Mouse (Mus musculus) 3T3-L1 (cell line): Measurements from ENCODE around the gene Spast.
A peak's percentile ranks its signal among the peaks of the same experiment; 100 is the strongest.
"Not testable (repeated sequence)": the region's sequence is repeated elsewhere in the genome, so short reads cannot be mapped to it uniquely, and the experiment has no call there.

Source experiments
- DNase-seq: peaks from one replicate; pipeline ENCODE4 v3.0.0-alpha.2; 2015; ENCODE audit warnings: low read depth, low spot score

The Spast gene

DNA sequence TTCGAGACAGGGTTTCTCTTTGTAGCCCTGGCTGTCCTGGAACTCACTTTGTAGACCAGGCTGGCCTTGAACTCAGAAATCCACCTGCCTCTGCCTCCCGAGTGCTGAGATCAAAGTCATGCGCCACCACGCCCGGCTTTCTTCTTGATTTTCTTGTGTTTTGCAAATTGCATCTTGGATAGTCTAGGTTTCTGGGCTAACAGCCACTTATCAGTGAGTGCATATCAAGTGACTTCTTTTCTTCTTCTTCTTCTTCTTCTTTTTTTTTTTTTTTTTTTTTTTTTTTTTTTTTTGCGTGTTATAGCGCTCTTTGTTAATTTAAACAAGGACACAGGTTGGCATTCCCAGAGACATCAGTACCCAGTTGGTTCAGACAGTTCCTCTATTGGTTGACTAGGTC lies 11.6 kb upstream of the Spast start:
- not testable (repeated sequence) for DNase-seq

DNA sequence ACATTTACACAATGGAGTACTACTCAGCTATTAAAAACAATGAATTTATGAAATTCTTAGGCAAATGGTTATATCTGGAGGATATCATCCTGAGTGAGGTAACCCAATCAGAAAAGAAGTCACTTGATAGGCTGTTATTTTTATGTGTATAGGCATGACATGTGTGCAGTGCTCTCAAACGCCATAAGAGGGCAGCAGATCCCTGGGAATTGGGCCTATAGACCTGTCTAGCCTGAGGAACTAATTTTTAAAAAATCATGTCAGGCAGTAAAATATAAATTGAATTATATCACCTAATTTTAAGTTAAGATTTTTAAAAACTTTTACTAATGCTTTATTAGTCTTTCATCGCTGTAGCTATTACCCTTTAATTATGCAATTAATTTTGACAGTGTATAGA lies 10.6 kb upstream of the Spast start:
- peak; percentile 82 for DNase-seq

DNA sequence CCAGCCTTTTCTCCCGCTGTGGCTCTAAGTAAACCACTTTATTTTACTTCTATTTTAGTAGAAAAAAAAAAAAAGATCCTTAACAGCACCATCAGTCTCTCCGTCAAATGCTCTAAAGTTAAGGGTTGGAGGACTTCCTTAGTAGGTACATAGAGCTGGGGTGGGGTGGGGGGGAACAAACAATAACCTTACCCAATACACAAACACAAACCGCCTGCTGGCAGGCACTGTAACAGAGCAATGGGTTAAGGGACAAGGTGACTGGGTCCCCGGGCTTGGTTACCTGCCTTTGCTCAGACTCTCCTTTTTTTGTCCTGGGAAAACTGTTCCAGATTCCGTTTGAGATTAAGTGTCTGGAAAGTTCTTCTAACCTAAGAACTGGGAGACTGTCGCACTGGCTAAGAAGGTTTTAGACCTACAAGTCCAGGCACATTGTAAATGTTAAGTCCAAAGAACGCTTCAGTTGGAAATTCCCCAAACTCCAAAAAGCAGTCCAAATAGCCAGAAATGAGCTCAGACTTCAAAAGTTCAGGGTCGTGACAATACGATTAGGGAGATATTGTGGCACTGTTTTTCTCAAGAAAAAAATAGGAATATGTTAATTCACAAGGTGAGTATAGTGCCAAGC lies 7.6 kb upstream of the Spast start:
- DNase-seq, result no peak

DNA sequence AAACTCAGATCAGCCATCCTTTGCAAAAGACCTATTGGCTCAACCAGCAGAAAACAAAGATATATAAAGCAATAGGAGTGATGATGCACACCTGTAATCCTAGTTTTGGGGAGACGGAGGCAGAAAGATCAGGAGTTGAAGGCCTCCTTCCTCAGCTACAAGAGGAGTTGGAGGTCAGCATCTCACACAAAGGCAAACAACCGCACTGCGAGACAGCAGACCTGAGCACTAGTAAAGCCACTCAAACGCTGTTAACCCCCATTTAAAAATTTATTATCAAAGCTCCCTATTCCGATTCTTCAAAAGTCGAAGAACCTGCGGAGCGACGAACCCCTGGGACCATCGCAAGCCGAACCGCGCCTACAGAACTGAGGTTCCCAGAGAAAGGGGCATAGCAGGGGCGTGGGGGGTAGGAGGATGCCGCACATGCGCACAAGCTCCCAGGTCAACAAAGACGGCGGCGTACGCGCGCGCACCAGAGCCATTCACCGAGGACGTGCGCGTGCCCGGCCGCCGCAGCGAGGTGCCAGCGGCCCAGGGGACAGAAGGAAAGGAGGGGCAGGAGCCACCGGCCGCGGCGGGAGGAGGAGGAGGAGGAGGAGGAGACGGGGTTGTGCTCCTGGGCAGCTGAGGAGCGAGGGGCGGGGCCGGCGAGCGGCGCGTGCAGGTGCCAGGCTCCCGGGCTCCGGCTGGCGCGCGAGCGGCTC lies 409 bp upstream of the Spast start:
- peak; percentile 94 for DNase-seq

DNA sequence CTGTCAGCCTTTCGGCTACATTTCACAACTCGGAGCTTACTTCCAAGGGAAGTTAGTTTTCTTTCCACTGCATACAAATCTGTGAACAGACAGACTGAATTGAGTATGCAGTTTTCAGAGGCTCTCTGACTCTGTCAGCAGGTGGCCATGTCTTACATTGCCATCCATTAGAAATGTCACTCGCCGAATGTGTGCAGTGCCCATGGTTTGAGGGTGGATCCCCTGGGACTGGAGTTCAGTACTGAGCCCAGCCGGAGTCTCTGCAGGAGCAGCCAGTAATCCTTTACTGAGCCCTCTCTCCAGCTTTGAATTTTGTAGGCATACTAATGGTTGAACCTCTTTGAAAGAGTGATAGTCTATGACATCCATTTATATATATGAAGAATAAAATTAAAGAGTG lies 2.4 kb downstream of the Spast start:
- no peak for DNase-seq

DNA sequence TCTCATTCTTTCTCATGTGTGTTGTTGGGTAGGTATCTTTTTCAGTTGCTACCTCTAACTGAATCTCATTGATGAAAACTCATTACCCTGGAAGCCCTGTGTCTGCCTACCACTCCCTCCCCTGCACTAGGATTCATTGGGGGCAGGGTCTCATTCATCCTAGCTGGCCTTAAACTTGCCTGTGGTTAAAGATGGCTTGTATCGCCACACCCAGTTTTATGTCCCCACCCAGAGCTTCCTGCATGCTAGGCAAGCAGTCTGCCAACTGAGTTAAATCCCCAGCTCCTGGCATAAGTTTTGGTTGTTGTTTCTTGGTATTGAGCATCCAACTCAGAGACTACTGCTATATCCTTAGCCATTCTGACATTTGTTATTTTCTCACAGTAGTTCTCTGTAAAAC lies 24.8 kb downstream of the Spast start:
- peak; percentile 16 for DNase-seq

DNA sequence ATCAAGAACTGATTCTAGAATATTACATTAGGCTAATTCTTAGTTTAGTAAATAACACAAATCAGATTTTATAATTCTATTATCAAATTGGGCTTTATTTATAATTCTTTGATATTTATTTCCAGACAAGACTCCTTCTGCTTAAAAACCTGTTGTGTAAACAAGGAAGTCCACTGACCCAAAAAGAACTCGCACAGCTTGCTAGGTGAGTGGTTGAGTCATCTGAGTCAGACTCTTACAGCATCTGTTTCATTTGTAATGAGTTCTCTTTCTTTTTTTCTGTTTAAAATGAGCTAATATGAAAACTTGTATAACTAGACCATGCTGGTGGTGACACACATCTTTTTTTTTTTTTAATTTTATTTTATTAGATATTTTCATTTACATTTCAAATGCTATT lies 38.1 kb downstream of the Spast start:
- DNase-seq, result no peak

DNA sequence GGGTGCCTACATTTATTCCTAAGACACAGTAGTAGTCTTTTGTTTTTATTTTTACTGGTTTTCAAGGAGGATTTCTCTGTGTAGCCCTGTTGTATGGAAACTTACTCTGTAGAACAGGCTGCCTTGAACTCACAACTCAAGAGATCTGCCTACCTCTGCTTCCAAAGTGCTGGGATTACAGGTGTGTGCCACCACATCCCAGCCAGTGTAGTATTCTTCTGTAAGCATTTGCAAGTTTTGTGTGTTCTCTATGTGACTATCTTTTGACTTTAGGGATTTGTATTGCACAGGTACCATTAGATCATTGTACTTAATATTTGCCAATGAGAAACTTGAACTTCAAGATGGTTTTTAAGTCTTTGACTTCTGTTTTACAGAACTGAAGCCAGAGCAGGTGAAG lies 47.9 kb downstream of the Spast start:
- DNase-seq, result no peak

DNA sequence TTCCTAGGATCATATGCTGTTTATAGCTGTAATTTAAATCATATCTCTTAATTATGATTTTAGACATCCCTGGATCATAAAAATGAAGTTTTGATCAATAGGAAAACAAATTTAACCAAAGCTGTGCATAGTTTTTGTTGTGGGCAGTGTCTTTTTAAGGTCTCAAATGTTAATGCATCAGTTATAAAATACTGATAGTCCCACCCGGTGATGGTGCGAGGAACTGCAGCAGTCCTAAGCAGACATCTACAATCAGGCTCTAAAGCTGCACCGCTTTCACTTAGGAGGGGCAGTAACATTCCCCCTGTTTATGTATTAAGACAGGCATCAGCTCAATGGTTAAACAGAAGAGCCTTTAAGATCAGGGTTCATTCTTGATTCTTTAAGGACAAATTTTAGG lies 51.1 kb downstream of the Spast start:
- peak; percentile 44 for DNase-seq

DNA sequence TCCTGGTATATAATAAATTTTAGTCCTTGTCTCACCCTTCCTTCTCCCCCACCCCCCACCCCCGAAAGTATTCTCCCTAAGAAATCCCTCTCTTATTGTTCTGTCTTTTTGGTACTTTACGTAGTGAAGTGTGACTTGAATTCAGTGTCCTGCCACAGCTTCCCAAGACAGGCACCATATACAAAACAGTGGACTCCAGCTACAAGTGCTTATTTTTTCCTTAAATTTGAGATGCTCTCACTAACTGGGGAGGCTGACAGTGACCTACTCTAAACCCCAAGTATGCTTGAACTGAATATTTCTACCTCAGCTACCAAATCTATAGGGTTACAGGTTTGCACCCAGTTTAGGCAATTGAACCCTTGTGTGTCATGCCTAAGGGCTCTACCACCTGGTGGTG lies 55.6 kb downstream of the Spast start:
- no peak for DNase-seq

DNA sequence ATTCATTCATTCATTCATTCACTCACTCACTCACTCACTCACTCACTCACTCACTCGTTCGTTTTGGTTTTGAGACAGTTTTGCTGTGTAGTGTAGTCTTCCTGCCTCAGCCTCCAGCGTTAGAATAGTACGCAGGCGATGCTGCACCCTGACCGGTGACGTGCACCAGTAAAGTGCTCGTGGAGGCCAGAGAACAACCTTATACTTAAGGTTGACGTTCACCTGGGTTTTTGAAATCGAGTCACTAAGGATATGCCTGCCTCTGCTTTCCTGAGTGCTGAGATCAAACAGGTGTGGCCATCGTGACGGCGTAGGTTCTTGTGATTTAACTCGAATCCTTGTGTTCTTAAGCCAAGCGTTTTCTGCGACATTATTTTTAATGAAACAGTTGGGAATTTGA lies 56.1 kb downstream of the Spast start:
- no peak for DNase-seq

DNA sequence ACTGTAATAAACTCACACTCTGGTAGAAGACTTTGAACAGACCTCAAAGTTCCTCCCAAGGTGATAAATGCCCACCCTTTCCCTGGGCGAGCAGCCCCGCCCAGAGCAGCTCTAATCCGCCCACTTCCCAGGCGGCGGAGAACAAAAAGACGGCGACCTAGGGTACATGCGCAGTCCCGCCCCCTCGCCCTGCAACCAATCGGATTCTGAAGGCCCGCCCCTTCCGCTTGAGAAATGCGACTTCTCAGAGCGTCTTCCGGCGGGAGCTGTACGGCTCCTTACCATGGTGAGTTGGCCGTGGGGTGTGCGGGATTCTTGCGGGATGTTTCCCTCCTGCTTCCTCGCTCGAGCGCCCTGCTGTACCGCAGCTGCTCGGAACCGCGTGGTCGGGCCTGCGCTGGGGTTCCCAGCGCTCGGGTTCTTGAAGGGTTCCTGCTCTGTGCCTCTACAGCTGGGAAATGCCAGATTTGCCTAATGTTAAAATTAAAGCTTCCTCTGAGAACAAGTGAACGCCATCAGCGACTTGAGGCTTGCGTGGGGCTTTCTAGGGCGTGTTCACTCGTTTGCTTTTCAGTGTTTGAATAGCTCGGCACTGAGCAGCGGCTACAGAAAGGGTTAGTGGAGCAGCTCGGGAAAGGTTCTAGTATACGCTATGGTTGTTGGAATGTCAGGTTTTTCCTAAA lies 56.7 kb downstream of the Spast start, which contains the start of gene Slc30a6:
TSS of gene Slc30a6 (plus strand) at position 226 of the 683 bp plus-strand sequence.
- DNase-seq, result peak; percentile 99

DNA sequence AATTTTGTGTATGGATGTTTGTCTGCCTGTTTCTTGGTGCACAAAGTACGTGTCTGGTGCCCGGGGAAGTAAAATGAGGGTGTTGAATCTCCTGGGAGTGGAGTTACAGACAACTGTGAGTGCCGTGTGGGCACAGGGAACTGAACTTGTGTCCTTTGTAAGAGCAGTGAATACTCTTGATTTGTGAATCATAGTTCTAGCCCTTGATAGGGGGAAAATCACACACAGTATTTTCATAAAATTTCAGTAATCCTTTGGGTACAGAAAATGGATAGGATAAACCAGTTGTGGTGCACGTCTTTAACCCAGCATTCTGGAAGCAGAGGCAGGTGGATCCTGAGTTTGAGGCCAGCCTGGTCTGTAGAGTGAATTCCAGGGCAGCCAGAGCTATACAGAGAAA lies 58.0 kb downstream of the Spast start:
- DNase-seq, result no peak

DNA sequence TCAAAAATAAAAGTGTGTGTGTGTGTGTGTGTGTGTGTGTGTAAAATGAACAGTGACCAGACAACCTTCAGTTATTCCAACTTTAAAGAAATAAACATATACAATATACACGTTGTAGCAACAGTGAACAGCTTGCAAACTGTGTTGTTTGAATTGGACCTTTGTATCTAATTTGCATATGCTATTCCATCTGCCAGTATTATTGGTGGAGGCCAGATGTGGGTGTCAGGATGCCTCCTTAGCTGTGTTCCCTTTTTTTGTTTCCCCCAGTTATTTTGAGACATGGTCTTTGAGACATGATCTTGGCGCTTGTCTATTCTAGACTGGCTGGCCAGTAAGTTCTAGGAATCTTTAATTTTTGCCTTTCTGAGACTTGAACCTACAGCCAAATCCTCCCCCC lies 58.4 kb downstream of the Spast start:
- DNase-seq, result no peak

DNA sequence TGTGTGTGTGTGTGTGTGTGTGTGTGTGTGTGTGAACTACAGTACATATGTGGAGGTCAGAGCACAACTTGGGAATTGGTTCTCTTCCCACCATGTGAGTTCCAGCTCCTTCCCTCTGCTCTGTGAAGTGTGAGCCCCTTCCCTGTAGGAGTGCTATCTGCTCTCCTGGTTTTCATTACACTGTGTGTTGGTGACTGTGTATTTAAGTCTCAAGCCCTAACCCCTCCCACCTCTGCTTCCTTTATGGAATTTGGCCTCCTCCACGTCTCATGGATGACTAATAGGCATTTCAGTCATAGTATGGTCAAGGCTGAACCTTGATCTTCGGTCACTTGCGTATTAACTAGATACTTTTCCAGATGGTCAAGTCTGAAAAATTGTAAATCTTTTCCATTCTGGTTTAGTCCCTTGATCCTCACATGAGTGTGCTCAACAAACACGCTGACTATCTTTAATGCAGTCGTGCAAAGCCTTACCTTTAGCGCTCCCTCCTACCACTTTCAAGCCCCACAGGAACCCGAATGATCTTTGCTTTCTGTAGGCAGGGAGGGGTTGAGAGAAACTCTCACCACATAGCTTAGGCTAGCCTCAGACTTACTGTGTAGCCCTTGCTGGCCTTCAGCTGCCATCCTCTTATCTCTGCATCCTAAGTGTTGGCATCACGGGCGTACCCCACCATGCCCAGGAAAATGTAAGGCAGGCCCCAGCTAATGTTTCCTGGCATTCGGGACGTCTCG lies 63.9 kb downstream of the Spast start:
- peak; percentile 89 for DNase-seq

DNA sequence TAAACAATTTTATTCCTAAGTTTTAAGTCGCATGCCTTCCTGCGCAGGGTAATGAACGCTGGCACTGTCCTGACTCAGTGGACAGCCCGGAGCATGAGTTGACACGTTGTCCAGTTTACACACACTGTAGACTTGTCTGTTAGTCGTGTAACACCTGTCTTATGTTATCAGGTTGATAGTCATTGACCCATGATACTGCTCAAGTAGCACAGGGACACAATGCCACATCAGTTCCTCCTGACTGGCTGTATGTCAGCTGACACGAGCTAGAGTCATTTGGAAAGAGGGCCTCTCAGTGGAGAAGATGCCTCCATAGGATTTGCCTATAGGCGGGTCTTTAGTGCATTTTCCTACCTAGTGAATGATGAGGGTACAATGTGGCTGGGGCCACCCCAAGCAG lies 67.7 kb downstream of the Spast start:
- no peak for DNase-seq

DNA sequence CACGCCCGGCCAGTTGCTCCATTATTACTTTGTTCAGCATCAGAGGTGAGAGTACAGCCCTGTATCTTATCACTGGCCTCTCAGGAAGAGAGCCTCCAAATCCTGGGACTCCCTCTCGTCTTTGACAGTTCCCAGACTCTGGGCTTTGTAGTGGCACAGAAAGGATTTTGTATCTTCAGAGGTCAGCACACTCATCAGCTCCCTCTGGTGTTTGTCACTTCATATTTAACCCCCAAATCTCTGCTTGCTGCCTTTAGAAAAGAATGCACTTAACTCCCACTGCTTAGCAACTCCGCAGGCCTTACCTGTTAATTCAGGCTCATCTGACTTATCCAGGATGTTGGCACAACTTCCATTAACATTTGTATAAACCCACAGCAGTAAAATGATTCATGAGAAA lies 70.9 kb downstream of the Spast start:
- peak; percentile 36 for DNase-seq

DNA sequence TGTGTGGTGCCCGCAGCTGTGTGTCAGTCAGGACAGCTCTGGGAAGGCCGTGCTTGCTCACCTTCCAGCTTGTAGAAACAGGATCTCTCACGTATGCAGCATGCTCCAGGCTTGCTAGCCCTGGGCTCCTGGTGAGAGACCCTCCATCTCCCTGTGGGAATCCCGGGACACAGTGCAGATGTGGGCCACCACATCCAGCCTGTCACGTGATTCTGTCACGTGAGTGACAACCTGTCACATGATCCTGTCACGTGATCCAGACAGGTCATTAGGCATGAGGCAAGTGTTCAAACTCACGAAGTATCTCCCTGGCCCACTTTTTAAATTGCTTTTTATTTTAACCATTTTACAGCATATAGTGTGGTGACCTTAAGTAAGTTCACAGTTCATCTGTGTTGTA lies 74.5 kb downstream of the Spast start:
- no peak for DNase-seq

DNA sequence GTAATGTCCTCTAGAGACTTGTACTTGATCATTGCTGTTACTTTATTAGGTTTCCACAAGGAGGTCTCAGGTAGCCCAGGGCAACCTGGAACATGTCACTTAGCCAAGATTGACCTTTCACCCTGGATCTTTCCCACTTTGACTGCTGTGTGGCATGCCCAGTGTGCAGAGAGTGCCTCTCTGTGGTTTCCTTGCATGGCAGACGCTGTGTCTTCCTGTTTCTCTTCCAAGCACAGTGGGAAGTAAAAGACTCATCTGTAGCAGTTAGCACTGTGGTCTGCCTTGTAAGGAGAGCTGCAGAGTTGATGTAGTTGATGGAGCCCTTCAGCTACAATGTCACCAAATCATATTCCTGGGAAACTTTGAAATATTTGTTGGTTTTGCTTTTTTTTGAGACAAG lies 75.9 kb downstream of the Spast start:
- DNase-seq, result no peak

DNA sequence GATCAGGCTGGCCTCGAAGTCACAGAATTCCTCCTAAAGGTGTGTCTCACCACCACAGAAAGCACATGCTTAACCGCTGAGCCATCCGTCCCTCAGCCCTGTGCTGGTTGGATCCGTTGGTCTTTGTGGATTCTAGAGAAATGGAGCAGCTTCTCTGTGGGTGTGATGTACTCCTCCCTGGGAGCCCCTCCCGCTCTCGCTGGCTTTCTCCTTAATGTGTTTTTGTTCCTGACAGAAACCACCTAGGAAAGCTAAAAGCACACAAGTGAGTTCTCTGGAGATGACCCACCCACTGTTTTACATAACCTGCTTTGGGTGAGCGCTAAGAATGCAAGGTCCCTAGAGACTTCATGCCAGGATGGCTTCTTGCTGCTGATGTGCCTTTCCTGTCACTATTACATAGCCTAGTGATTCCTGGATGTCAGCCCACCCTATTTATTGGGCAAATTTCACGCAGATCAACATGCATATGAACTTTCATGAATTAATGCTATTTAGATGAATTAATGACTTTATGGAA lies 78.1 kb downstream of the Spast start:
- peak; percentile 28 for DNase-seq

DNA sequence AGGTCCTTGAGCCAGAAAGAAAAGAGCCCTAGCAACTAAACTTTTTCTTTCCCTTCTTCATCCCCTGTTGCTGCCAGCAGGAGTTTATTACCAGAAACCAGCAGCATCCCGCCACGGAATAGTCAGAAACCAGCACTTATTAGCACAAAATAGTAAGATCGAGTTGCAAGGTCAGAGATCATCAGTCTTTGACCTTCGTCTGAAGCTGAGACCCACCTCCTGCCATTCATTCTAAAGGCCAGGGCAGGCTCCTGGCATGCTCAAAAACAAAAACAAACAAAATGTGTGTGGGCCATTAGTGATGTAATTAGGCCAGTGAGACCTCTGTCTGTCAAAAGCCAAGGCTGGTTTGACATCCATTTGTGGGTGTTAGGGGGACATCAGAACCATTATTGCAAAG lies 79.4 kb downstream of the Spast start:
- no peak for DNase-seq

DNA sequence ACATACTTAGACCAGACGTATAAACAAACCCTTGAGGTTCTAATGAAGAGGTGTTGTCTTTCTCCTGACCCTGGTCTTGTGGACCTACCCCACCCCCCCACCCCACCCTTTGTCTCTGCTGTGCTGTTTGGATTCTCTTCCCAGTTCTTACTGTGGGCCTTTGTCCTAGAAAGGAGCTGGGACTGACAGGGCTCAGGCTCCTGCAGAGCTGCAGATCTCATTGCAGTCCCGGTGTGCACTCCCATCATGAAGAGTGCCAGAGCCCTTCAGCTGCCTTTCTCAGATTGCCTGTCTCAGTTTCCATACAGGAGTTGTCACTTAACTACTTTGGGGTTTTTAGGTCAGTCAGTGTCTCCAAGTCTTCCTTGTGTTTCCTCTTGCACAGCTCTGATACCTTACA lies 81.9 kb downstream of the Spast start:
- DNase-seq, result no peak
